Mouse (Mus musculus) ES-Bruce4 (cell line): ENCODE measurements around the gene Myo1e. TPM values are rescaled to one million over a fixed set of nuclear protein-coding genes. Genes with fewer than 3 reads are reported as not detected.

Source experiments
- H3K27ac ChIP-seq: 2 replicates; pipeline ENCODE4 v1.5.1; 2012; ENCODE audit warnings: low read length, inconsistent platforms; ENCODE audit not compliant: insufficient read depth
- H3K27me3 ChIP-seq: 2 replicates; pipeline ENCODE4 v1.6.1; 2012; ENCODE audit warnings: mild to moderate bottlenecking, low read length, inconsistent platforms; ENCODE audit not compliant: control insufficient read depth, poor library complexity, insufficient read depth, severe bottlenecking
- H3K36me3 ChIP-seq: 2 replicates; pipeline ENCODE4 v1.6.1; 2012; ENCODE audit warnings: inconsistent platforms, mild to moderate bottlenecking, low read length, moderate library complexity; ENCODE audit not compliant: control insufficient read depth, poor library complexity, insufficient read depth, severe bottlenecking
- H3K4me1 ChIP-seq: one replicate; pipeline ENCODE4 v1.8.1; 2011; ENCODE audit warnings: low read length; ENCODE audit not compliant: control insufficient read depth, insufficient read depth
- H3K4me3 ChIP-seq: 2 replicates; pipeline ENCODE4 v1.5.1; 2011; ENCODE audit warnings: low read depth, mild to moderate bottlenecking, low read length
- H3K9ac ChIP-seq: 2 replicates; pipeline ENCODE4 v1.6.1; 2012; ENCODE audit warnings: low read depth, mild to moderate bottlenecking, inconsistent platforms; ENCODE audit not compliant: poor library complexity, severe bottlenecking
- H3K9me3 ChIP-seq: replicated peaks from 2 replicates; pipeline ENCODE4 v1.6.1; 2012; ENCODE audit warnings: mild to moderate bottlenecking, low read length, inconsistent platforms; ENCODE audit not compliant: control insufficient read depth, poor library complexity, insufficient read depth, severe bottlenecking
- CTCF ChIP-seq: IDR thresholded peaks from one replicate; pipeline ENCODE4 v1.8.1; 2011; ENCODE audit warnings: low read depth, low read length
- EP300 ChIP-seq: IDR thresholded peaks from 2 replicates; pipeline ENCODE4 v1.6.1; 2011; ENCODE audit warnings: low read depth, low read length; ENCODE audit not compliant: insufficient read depth
- POLR2A ChIP-seq: IDR thresholded peaks from one replicate; pipeline ENCODE4 v1.8.1; 2011; ENCODE audit warnings: low read length; ENCODE audit not compliant: insufficient read depth
- polyA plus RNA-seq: library from polyadenylated mRNA; stranded (reverse); fragments of >200 nt; gene quantifications from 2 replicates; pipeline ENCODE4 v1.2.4, GENCODE M21; 2011; ENCODE audit warnings: low read depth; ENCODE audit not compliant: missing spikeins, insufficient read depth, insufficient read length

The Myo1e gene
- polyA plus RNA-seq, 1 experiment, result 51.6 TPM

DNA sequence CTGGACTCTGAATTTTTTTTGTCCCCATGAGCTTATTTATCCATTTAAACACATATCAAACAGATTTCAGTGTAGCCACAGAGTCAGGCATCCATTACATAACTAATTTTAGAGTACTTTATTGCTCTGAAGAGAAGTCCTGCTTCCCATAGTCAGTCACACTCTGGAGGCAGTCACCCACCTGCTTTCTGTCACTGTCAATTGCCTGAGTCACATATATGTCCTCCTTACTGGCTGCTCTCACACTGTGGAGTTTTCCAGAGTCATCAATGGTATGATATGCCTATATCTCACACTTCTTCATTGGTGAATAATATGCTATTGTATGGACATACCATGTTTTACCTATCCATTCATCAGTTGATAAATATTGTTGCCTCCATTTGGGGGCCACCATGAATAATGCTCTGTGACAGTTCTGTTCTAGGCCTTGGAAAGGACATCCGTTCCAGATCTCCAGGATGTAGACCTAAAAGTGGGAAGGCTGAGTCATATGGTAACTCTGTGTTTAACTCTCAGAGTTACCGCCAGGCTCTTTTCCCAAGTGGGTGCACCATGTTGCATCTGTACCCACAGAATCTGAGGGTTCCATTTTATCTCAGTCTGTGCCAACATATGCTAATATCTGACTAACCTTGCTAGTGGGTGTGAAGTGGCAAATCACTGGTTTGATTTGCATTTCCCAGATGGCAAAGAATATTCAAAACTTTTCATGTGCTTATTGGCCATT is 152.4 kb downstream of the Myo1e start:
- no peak for TF ChIP-seq EP300
- TF ChIP-seq CTCF, result no peak
- TF ChIP-seq POLR2A, result no peak
- Histone ChIP-seq H3K9me3 (no peaks in the 10 kb centered on the region), H3K36me3 (no peaks in the 10 kb centered on the region), H3K9ac (no peak overlapping the region), H3K4me1 (peaks cover 3% of the 10 kb centered on the region), H3K27me3 (no peaks in the 10 kb centered on the region), H3K4me3 (no peak overlapping the region), H3K27ac (no peak overlapping the region)

DNA sequence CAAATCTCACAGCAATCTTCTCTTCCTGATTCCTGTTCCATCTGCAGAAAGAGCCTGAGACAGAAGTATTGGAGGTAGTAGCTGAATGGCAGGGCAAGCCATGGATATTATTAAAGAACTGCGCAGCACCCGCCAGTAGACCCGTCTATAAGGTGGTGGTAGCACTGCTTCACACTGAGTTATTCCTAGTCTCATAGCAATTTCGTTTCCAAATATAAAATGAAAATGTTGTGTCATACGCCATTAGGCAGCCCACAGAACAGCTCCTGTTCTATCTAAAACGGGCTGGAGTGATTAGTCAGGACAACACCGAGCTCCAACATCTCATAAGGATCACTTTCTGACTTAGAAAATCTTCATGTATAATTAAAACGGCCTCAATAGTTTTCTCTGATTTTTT is 157.6 kb downstream of the Myo1e start:
- Histone ChIP-seq H3K9me3 (no peaks in the 10 kb centered on the region), H3K9ac (no peak overlapping the region), H3K27me3 (no peaks in the 10 kb centered on the region), H3K4me3 (no peak overlapping the region), H3K36me3 (peaks cover 6% of the 10 kb centered on the region; the same call in 1 of the 2 replicates), H3K4me1 (no peaks in the 10 kb centered on the region), H3K27ac (no peak overlapping the region)
- TF ChIP-seq CTCF (no peak), EP300 (no peak), POLR2A (no peak)

DNA sequence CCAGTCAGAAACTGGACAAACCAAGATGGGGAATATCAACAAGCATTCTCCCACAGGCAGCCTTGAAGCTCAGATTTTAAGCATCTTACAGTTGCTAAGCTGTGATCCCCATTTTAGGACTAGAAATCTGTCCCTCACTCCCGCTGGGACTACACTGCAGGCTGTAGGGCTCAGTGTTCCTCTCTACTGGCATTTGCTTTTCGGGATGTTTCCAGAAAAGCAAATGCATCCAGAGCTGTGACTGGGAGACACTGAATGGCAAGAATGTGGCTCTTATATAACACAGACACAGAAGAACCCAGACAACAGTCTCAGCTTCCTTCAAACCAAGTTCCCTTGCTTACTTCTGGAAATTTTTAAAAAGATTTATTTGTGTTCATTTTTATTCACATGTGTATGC is 158.8 kb downstream of the Myo1e start:
- H3K36me3 ChIP-seq, result peaks cover 8% of the 10 kb centered on the region; the same call in 1 of the 2 replicates
- no peak overlapping the region for H3K4me3 ChIP-seq
- no peak overlapping the region for H3K27ac ChIP-seq
- H3K27me3 ChIP-seq, result no peaks in the 10 kb centered on the region
- no peaks in the 10 kb centered on the region for H3K4me1 ChIP-seq
- no peak overlapping the region for H3K9ac ChIP-seq
- H3K9me3 ChIP-seq, result no peaks in the 10 kb centered on the region
- TF ChIP-seq POLR2A, result no peak
- TF ChIP-seq EP300, result no peak
- no peak for TF ChIP-seq CTCF

GRCm38 (mm10) chr9:70366898-70367297 is 159.7 kb downstream of the Myo1e start:
- Histone ChIP-seq H3K4me3 (no peak overlapping the region), H3K4me1 (no peaks in the 10 kb centered on the region), H3K27ac (no peak overlapping the region), H3K36me3 (peaks cover 8% of the 10 kb centered on the region; the same call in 1 of the 2 replicates), H3K9ac (no peak overlapping the region), H3K9me3 (no peaks in the 10 kb centered on the region), H3K27me3 (no peaks in the 10 kb centered on the region)
- no peak for TF ChIP-seq POLR2A
- no peak for TF ChIP-seq CTCF
- TF ChIP-seq EP300, result no peak

DNA sequence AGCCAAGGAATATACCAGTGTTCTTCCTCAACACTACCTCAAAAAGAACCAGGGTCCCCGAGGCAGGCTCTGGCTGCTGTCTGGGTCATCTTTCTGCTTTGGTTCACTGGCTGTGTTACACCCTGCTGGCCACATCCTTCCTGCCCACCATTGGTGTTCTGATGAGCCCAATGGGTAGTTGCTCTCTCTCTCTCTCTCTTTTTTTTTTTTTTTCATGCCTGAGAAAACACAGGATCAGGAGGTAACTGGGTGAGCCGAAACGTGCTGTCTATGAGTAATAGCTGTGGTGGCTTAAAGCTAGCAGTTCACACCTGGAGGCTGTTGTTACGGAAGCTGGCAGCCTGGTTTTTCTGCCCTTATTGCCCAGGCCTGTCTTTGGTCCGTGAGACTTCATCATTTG is 164.5 kb downstream of the Myo1e start:
- no peaks in the 10 kb centered on the region for H3K9me3 ChIP-seq
- H3K9ac ChIP-seq, result no peak overlapping the region
- H3K4me3 ChIP-seq, result no peak overlapping the region
- peaks cover 8% of the 10 kb centered on the region; the same call in 1 of the 2 replicates for H3K36me3 ChIP-seq
- no peak overlapping the region for H3K27ac ChIP-seq
- TF ChIP-seq EP300, result no peak
- TF ChIP-seq CTCF, result no peak
- TF ChIP-seq POLR2A, result no peak
- H3K27me3 ChIP-seq, result no peaks in the 10 kb centered on the region
- no peaks in the 10 kb centered on the region for H3K4me1 ChIP-seq

DNA sequence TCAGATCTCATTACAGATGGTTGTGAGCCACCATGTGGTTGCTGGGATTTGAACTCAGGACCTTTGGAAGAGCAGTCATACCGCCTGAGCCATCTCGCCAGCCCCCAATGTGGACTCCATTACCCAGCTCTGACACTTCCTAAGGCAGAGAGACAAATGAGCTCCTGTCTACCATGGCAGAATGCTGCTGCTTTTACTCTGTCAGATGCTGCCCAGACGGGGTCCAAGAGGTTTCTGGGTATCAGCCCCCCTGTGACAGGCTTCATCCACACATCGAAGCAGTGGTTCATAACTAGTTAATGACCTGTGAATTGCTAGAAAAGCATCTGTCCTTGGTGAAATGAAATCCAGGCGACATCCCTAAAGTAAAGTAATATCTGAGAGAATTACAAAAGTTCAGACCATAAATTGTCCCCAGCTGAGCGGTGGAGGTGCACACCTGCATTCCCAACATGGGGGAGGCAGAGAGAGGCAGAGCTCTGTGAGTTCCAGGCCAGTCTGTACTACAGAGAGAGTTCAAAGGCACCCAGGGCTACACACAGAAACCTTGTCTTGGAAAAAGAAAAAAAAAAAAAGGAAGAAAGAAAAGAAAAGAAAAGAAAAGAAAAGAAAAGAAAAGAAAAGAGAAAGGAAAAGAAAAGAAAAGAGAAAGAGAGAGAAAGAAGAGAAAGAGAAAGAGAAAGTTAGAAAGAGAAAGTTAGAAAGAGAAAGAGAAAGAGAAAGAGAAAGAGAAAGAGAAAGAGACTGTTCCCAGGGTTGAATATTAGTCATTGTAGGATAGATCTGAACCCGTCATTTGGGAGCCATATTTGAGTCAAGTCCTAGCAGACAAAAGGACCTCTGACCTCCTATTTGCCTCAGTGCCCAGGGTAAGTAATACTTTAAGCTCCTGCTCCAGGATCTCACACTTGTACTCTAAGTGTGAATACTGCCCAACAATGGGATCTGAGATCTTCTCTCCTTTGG is 172.6 kb downstream of the Myo1e start:
- H3K9ac ChIP-seq, result no peak overlapping the region
- H3K27me3 ChIP-seq, result no peaks in the 10 kb centered on the region
- H3K4me3 ChIP-seq, result no peak overlapping the region
- H3K9me3 ChIP-seq, result no peaks in the 10 kb centered on the region
- H3K36me3 ChIP-seq, result 0 out of 2 replicates have a peak, but pooled peaks cover 6% of the 10 kb centered on the region
- no peak overlapping the region for H3K27ac ChIP-seq
- H3K4me1 ChIP-seq, result no peaks in the 10 kb centered on the region
- no peak for TF ChIP-seq CTCF
- no peak for TF ChIP-seq POLR2A
- TF ChIP-seq EP300, result no peak
